Mouse (Mus musculus) gastrocnemius, postnatal 14 days (tissue): ENCODE data around the gene Spon1. TPM values are rescaled to one million over a fixed set of nuclear protein-coding genes. Genes with fewer than 3 reads are reported as not detected.
A peak's percentile ranks its signal among the peaks of the same experiment; 100 is the strongest.

ENCODE experiments used
- DNase-seq: peaks from one replicate; pipeline ENCODE4 v3.0.0; 2021; ENCODE audit warnings: mixed read lengths
- intact Hi-C: fragments of 180-260 bp; cut with DNase I; formaldehyde crosslinking; loops from one replicate; pipeline ENCODE4 v1.15.1; 2025; ENCODE audit warnings: low total_unique reads
- total RNA-seq, 2 experiments: library from RNA; stranded (reverse); gene quantifications; 2 replicates each; pipeline ENCODE4 v1.2.3; 2021

Spon1 gene
- total RNA-seq, 2 experiments from 2014 or later = 3.1 to 3.8 TPM

- intact Hi-C loops = loop anchor here (10.0 kb wide), 1 partner anchor 654 kb away; no protein-coding TSS in a partner anchor
- DNase-seq = no peak
Measured at GRCm38 (mm10) chr7:114028828-114029227, 263.0 kb downstream of the Spon1 start.

- peak; percentile 75 for DNase-seq
- intact Hi-C loops = loop anchor here (10.0 kb wide), 1 partner anchor 655 kb away; no protein-coding TSS in a partner anchor
Measured at GRCm38 (mm10) chr7:114029596-114029995, 263.8 kb downstream of the Spon1 start.

GRCm38 (mm10) chr7:114037237-114037636 lies 271.4 kb downstream of the Spon1 start:
- intact Hi-C loops = no loop called here
- DNase-seq = no peak

- intact Hi-C loops = no loop called here
- DNase-seq = no peak
Measured at GRCm38 (mm10) chr7:114041349-114041748, 275.6 kb downstream of the Spon1 start.

- no peak for DNase-seq
- intact Hi-C loops = no loop called here
Measured at GRCm38 (mm10) chr7:114042973-114043928, 277.5 kb downstream of the Spon1 start.

- intact Hi-C loops = no loop called here
- DNase-seq = no peak
Measured at GRCm38 (mm10) chr7:114043929-114044549, 278.2 kb downstream of the Spon1 start.

GRCm38 (mm10) chr7:114045814-114046213 lies 280.0 kb downstream of the Spon1 start:
- intact Hi-C loops = no loop called here
- no peak for DNase-seq

GRCm38 (mm10) chr7:114053720-114054119 lies 287.9 kb downstream of the Spon1 start:
- intact Hi-C loops = no loop called here
- no peak for DNase-seq

- DNase-seq = no peak
- intact Hi-C loops = no loop called here
Measured at GRCm38 (mm10) chr7:114058166-114058565, 292.4 kb downstream of the Spon1 start.

GRCm38 (mm10) chr7:114058927-114059441 lies 293.2 kb downstream of the Spon1 start:
- intact Hi-C loops = no loop called here
- DNase-seq = no peak

- intact Hi-C loops = no loop called here
- DNase-seq = no peak
Measured at GRCm38 (mm10) chr7:114060445-114060844, 294.6 kb downstream of the Spon1 start.

- peak; percentile 56 for DNase-seq
- intact Hi-C loops = no loop called here
Measured at GRCm38 (mm10) chr7:114062451-114062850, 296.7 kb downstream of the Spon1 start.

GRCm38 (mm10) chr7:114063534-114063933 lies 297.7 kb downstream of the Spon1 start:
- intact Hi-C loops = no loop called here
- DNase-seq = no peak

- intact Hi-C loops = no loop called here
- no peak for DNase-seq
Measured at GRCm38 (mm10) chr7:114063966-114064365, 298.2 kb downstream of the Spon1 start.

- intact Hi-C loops = loop anchor here (5.0 kb wide), 1 partner anchor 147 kb away; no protein-coding TSS in a partner anchor
- no peak for DNase-seq
Measured at GRCm38 (mm10) chr7:114065407-114066185, 299.8 kb downstream of the Spon1 start.

GRCm38 (mm10) chr7:114066529-114067178 lies 300.9 kb downstream of the Spon1 start:
- intact Hi-C loops = loop anchor here (5.0 kb wide), 1 partner anchor 146 kb away; no protein-coding TSS in a partner anchor
- peak; percentile 78 for DNase-seq

- intact Hi-C loops = loop anchor here (5.0 kb wide), 1 partner anchor 143 kb away; no protein-coding TSS in a partner anchor
- no peak for DNase-seq
Measured at GRCm38 (mm10) chr7:114068956-114069533, 303.2 kb downstream of the Spon1 start.

- no peak for DNase-seq
- intact Hi-C loops = loop anchor here (5.0 kb wide), 1 partner anchor 142 kb away; no protein-coding TSS in a partner anchor
Measured at GRCm38 (mm10) chr7:114069726-114070457, 304.1 kb downstream of the Spon1 start.
